Mouse (Mus musculus): ENCODE measurements around the gene Ggn. TPM values are rescaled to one million over a fixed set of nuclear protein-coding genes. Genes with fewer than 3 reads are reported as not detected.
"Not testable (repeated sequence)": the region's sequence is repeated elsewhere in the genome, so short reads cannot be mapped to it uniquely, and the experiment has no call there.

Gene Ggn
- polyA plus RNA-seq, 1 experiment = 1.9 TPM

- Histone ChIP-seq H3K4me1 (ENCODE audit: control insufficient read depth, insufficient read depth, low read length) (peaks cover 18% of the 10 kb centered on the region), H3K4me3 (replicated peaks; ENCODE audit: extremely low read depth, low read depth, low read length) (peak overlapping the region; percentile 86)
- no peak for TF ChIP-seq POLR2A (IDR thresholded peaks at IDR 0.05; ENCODE audit: borderline replicate concordance, extremely low read depth, low read depth, low read length)
- 2% methylated on average over 43 of the region's 43 CpGs for WGBS
- no peak for DNase-seq
These were observed 948 bp downstream of the Ggn start for GRCm38 (mm10) chr7:29170755-29171561.

GRCm38 (mm10) chr7:29171562-29172097 is 1.6 kb downstream of the Ggn start:
- WGBS = 9% methylated on average over 34 of the region's 34 CpGs
- Histone ChIP-seq H3K4me3 (replicated peaks; ENCODE audit: extremely low read depth, low read depth, low read length) (no peak overlapping the region), H3K4me1 (ENCODE audit: control insufficient read depth, insufficient read depth, low read length) (peaks cover 18% of the 10 kb centered on the region)
- DNase-seq = no peak
- no peak for TF ChIP-seq POLR2A (IDR thresholded peaks at IDR 0.05; ENCODE audit: borderline replicate concordance, extremely low read depth, low read depth, low read length)
- no peak for TF ChIP-seq CTCF (IDR thresholded peaks at IDR 0.05; ENCODE audit: insufficient read depth, low read length)

GRCm38 (mm10) chr7:29172390-29173016 is 2.5 kb downstream of the Ggn start:
- 65% methylated on average over 31 of the region's 32 CpGs for WGBS
- peaks cover 18% of the 10 kb centered on the region for H3K4me1 ChIP-seq (ENCODE audit: control insufficient read depth, insufficient read depth, low read length)
- no peak for DNase-seq
- TF ChIP-seq POLR2A (IDR thresholded peaks at IDR 0.05; ENCODE audit: borderline replicate concordance, extremely low read depth, low read depth, low read length) (no peak), CTCF (IDR thresholded peaks at IDR 0.05; ENCODE audit: insufficient read depth, low read length) (no peak)
- H3K4me3 ChIP-seq (replicated peaks; ENCODE audit: extremely low read depth, low read depth, low read length) = no peak overlapping the region

GRCm38 (mm10) chr7:29178106-29178505 is 8.1 kb downstream of the Ggn start:
- H3K4me3 ChIP-seq (replicated peaks; ENCODE audit: extremely low read depth, low read depth, low read length) = no peak overlapping the region
- peaks cover 5% of the 10 kb centered on the region for H3K4me1 ChIP-seq (ENCODE audit: control insufficient read depth, insufficient read depth, low read length)
- no peak for DNase-seq
- WGBS = 81% methylated on average over 4 of the region's 4 CpGs
- TF ChIP-seq POLR2A (IDR thresholded peaks at IDR 0.05; ENCODE audit: borderline replicate concordance, extremely low read depth, low read depth, low read length) (no peak), CTCF (IDR thresholded peaks at IDR 0.05; ENCODE audit: insufficient read depth, low read length) (no peak)

- peaks cover 5% of the 10 kb centered on the region for H3K4me1 ChIP-seq (ENCODE audit: control insufficient read depth, insufficient read depth, low read length)
- H3K4me3 ChIP-seq (replicated peaks; ENCODE audit: extremely low read depth, low read depth, low read length) = peak overlapping the region; percentile 44
- TF ChIP-seq CTCF (IDR thresholded peaks at IDR 0.05; ENCODE audit: insufficient read depth, low read length) (no peak), POLR2A (IDR thresholded peaks at IDR 0.05; ENCODE audit: borderline replicate concordance, extremely low read depth, low read depth, low read length) (no peak)
- DNase-seq = no peak
- 11% methylated on average over 7 of the region's 7 CpGs for WGBS
These were observed 9.3 kb downstream of the Ggn start for GRCm38 (mm10) chr7:29179323-29179722.

GRCm38 (mm10) chr7:29180077-29180853 is 10.3 kb downstream of the Ggn start, which contains the start of gene Psmd8:
TSS of gene Psmd8 (minus strand) at chr7:29180701.
- peak within 1 kb of the TSS; percentile 96 for H3K4me3 ChIP-seq (replicated peaks; ENCODE audit: extremely low read depth, low read depth, low read length)
- peak; percentile 92 for TF ChIP-seq POLR2A (IDR thresholded peaks at IDR 0.05; ENCODE audit: borderline replicate concordance, extremely low read depth, low read depth, low read length)
- TF ChIP-seq CTCF (IDR thresholded peaks at IDR 0.05; ENCODE audit: insufficient read depth, low read length) = peak; percentile 45; the same call in 1 of the 2 replicates
- under 1% methylated on average over 62 of the region's 62 CpGs for WGBS
- peaks cover 5% of the 10 kb centered on the region for H3K4me1 ChIP-seq (ENCODE audit: control insufficient read depth, insufficient read depth, low read length)
- peak; percentile 96 for DNase-seq

- DNase-seq = no peak
- WGBS = 36% methylated on average over 5 of the region's 5 CpGs
- peak overlapping the region; percentile 1 for H3K4me3 ChIP-seq (replicated peaks; ENCODE audit: extremely low read depth, low read depth, low read length)
- H3K4me1 ChIP-seq (ENCODE audit: control insufficient read depth, insufficient read depth, low read length) = peaks cover 5% of the 10 kb centered on the region
- TF ChIP-seq POLR2A (IDR thresholded peaks at IDR 0.05; ENCODE audit: borderline replicate concordance, extremely low read depth, low read depth, low read length) = no peak
- no peak for TF ChIP-seq CTCF (IDR thresholded peaks at IDR 0.05; ENCODE audit: insufficient read depth, low read length)
These were observed 10.8 kb downstream of the Ggn start for GRCm38 (mm10) chr7:29180854-29181236.

GRCm38 (mm10) chr7:29181323-29181722 is 11.3 kb downstream of the Ggn start:
- DNase-seq; H3K4me1 ChIP-seq (ENCODE audit: control insufficient read depth, insufficient read depth, low read length); H3K4me3 ChIP-seq (replicated peaks; ENCODE audit: extremely low read depth, low read depth, low read length): not testable (repeated sequence)
- 92% methylated on average over 4 of the region's 4 CpGs for WGBS

GRCm38 (mm10) chr7:29194230-29194629 is 24.2 kb downstream of the Ggn start:
- H3K4me1 ChIP-seq (ENCODE audit: control insufficient read depth, insufficient read depth, low read length); H3K4me3 ChIP-seq (replicated peaks; ENCODE audit: extremely low read depth, low read depth, low read length); DNase-seq: not testable (repeated sequence)
- WGBS = 95% methylated on average over 1 of the region's 1 CpGs
